Mouse (Mus musculus) heart, adult 2 months (tissue): Measurements from ENCODE around the gene Slc4a10. TPM values are rescaled to one million over a fixed set of nuclear protein-coding genes. Genes with fewer than 3 reads are reported as not detected.

Source experiments
- DNase-seq, 2 experiments: peaks; one replicate each; pipeline ENCODE4 v3.0.0; 2021
- H3K27ac ChIP-seq: fragments of 200-600 bp; 2 replicates; pipeline ENCODE4 v1.8.1; 2022
- H3K27me3 ChIP-seq: fragments of 200-500 bp; 2 replicates; pipeline ENCODE4 v1.6.1; 2012; ENCODE audit warnings: mild to moderate bottlenecking, low read length, inconsistent platforms, mixed read lengths; ENCODE audit not compliant: control insufficient read depth, insufficient read depth
- H3K36me3 ChIP-seq: fragments of 200-500 bp; 2 replicates; pipeline ENCODE4 v1.6.1; 2012; ENCODE audit warnings: low read length, inconsistent platforms; ENCODE audit not compliant: control insufficient read depth, insufficient read depth
- H3K4me1 ChIP-seq: fragments of 200-500 bp; 2 replicates; pipeline ENCODE4 v1.6.1; 2011; ENCODE audit warnings: low read length; ENCODE audit not compliant: control insufficient read depth, insufficient read depth
- H3K4me3 ChIP-seq: fragments of 200-600 bp; 2 replicates; pipeline ENCODE4 v1.8.1; 2022
- H3K79me2 ChIP-seq: fragments of 200-500 bp; replicated peaks from 2 replicates; pipeline ENCODE4 v1.6.1; 2012; ENCODE audit warnings: mild to moderate bottlenecking, inconsistent platforms, low read length, moderate library complexity, mixed read lengths; ENCODE audit not compliant: control insufficient read depth, insufficient read depth
- H3K9ac ChIP-seq: fragments of 200-500 bp; 2 replicates; pipeline ENCODE4 v1.6.1; 2012; ENCODE audit warnings: low read depth, mild to moderate bottlenecking, control low read depth, inconsistent platforms, low read length, mixed read lengths
- CTCF ChIP-seq: fragments of 200-600 bp; IDR thresholded peaks from 2 replicates; pipeline ENCODE4 v1.8.1; 2022; ENCODE audit warnings: antibody characterized with exemption, mild to moderate bottlenecking, moderate library complexity
- EP300 ChIP-seq: fragments of 200-500 bp; IDR thresholded peaks from 2 replicates; pipeline ENCODE4 v1.6.1; 2011; ENCODE audit warnings: low read depth, low read length, control low read depth; ENCODE audit not compliant: insufficient read depth
- POLR2A ChIP-seq: fragments of 200-500 bp; IDR thresholded peaks from 2 replicates; pipeline ENCODE4 v1.6.1; 2011; ENCODE audit warnings: mild to moderate bottlenecking, low read depth, low read length, control low read depth; ENCODE audit not compliant: insufficient read depth
- WGBS: fragments of 180-500 bp; shearing (Covaris S2); methylation state at CpG from one replicate; pipeline ENCODE4 v1.1.7; 2018; 5-methylcytosine and 5-hydroxymethylcytosine counted together
- intact Hi-C: fragments of 180-260 bp; cut with DNase I; formaldehyde crosslinking; loops from one replicate; pipeline ENCODE4 v1.15.1; 2025
- polyA plus RNA-seq: library from polyadenylated mRNA; depleted of rRNA; stranded (reverse); fragments of >200 nt; gene quantifications from 2 replicates; pipeline ENCODE4 v1.2.3, GENCODE M21; 2012
- total RNA-seq, 2 experiments: library from RNA; stranded (reverse); gene quantifications; 2 replicates each; pipeline ENCODE4 v1.2.3; 2021

Slc4a10 gene
- total and polyA plus RNA-seq, 3 experiments, result 0.04 TPM; not detected in 2

- WGBS, result 63% methylated on average over 6 of the region's 6 CpGs
- H3K9ac ChIP-seq, result no peak overlapping the region
- no peaks in the 10 kb centered on the region for H3K4me1 ChIP-seq
- no peak overlapping the region for H3K4me3 ChIP-seq
- no peak for DNase-seq
- TF ChIP-seq EP300, result no peak
- no peak for TF ChIP-seq POLR2A
- TF ChIP-seq CTCF, result no peak
- no peaks in the 10 kb centered on the region for H3K36me3 ChIP-seq
- intact Hi-C loops, result no loop called here
- no peaks in the 10 kb centered on the region for H3K79me2 ChIP-seq
- H3K27me3 ChIP-seq, result no peaks in the 10 kb centered on the region
- H3K27ac ChIP-seq, result no peak overlapping the region
Observed at GRCm38 (mm10) chr2:62360872-62361271, 314.6 kb downstream of the Slc4a10 start.

- DNase-seq, result no peak
- no peaks in the 10 kb centered on the region for H3K27me3 ChIP-seq
- no peaks in the 10 kb centered on the region for H3K4me1 ChIP-seq
- no peak overlapping the region for H3K4me3 ChIP-seq
- intact Hi-C loops, result no loop called here
- H3K79me2 ChIP-seq, result no peaks in the 10 kb centered on the region
- TF ChIP-seq POLR2A, result no peak
- TF ChIP-seq EP300, result no peak
- no peak for TF ChIP-seq CTCF
- H3K9ac ChIP-seq, result no peak overlapping the region
- 51% methylated on average over 3 of the region's 3 CpGs for WGBS
- H3K36me3 ChIP-seq, result no peaks in the 10 kb centered on the region
- H3K27ac ChIP-seq, result no peak overlapping the region
Observed at GRCm38 (mm10) chr2:62361514-62361913, 315.3 kb downstream of the Slc4a10 start.

- TF ChIP-seq POLR2A (no peak), CTCF (no peak), EP300 (no peak)
- no peak overlapping the region for H3K27ac ChIP-seq
- no peaks in the 10 kb centered on the region for H3K27me3 ChIP-seq
- H3K36me3 ChIP-seq, result no peaks in the 10 kb centered on the region
- no peak overlapping the region for H3K9ac ChIP-seq
- H3K4me1 ChIP-seq, result no peaks in the 10 kb centered on the region
- H3K79me2 ChIP-seq, result no peaks in the 10 kb centered on the region
- DNase-seq, result no peak
- 84% methylated on average over 9 of the region's 9 CpGs for WGBS
- no peak overlapping the region for H3K4me3 ChIP-seq
- intact Hi-C loops, result no loop called here
Observed at GRCm38 (mm10) chr2:62362211-62362610, 315.9 kb downstream of the Slc4a10 start.

GRCm38 (mm10) chr2:62363606-62364005 lies 317.3 kb downstream of the Slc4a10 start:
- TF ChIP-seq EP300 (no peak), POLR2A (no peak), CTCF (no peak)
- Histone ChIP-seq H3K4me3 (no peak overlapping the region), H3K4me1 (no peaks in the 10 kb centered on the region), H3K9ac (no peak overlapping the region), H3K27me3 (no peaks in the 10 kb centered on the region), H3K79me2 (no peaks in the 10 kb centered on the region), H3K27ac (no peak overlapping the region), H3K36me3 (no peaks in the 10 kb centered on the region)
- DNase-seq, result no peak
- 41% methylated on average over 4 of the region's 4 CpGs for WGBS
- intact Hi-C loops, result no loop called here

GRCm38 (mm10) chr2:62368349-62369053 lies 322.2 kb downstream of the Slc4a10 start:
- intact Hi-C loops, result no loop called here
- H3K4me1 ChIP-seq, result no peaks in the 10 kb centered on the region
- no peak for DNase-seq
- H3K27me3 ChIP-seq, result no peaks in the 10 kb centered on the region
- H3K9ac ChIP-seq, result no peak overlapping the region
- H3K27ac ChIP-seq, result no peak overlapping the region
- no peak for TF ChIP-seq EP300
- TF ChIP-seq CTCF, result no peak
- TF ChIP-seq POLR2A, result no peak
- 69% methylated on average over 5 of the region's 5 CpGs for WGBS
- H3K4me3 ChIP-seq, result no peak overlapping the region
- H3K79me2 ChIP-seq, result no peaks in the 10 kb centered on the region
- H3K36me3 ChIP-seq, result no peaks in the 10 kb centered on the region

GRCm38 (mm10) chr2:62370048-62370447 lies 323.8 kb downstream of the Slc4a10 start:
- WGBS, result 60% methylated on average over 2 of the region's 2 CpGs
- Histone ChIP-seq H3K4me3 (no peak overlapping the region), H3K27me3 (no peaks in the 10 kb centered on the region), H3K4me1 (no peaks in the 10 kb centered on the region), H3K9ac (no peak overlapping the region), H3K36me3 (no peaks in the 10 kb centered on the region), H3K27ac (no peak overlapping the region), H3K79me2 (no peaks in the 10 kb centered on the region)
- intact Hi-C loops, result no loop called here
- DNase-seq, result no peak
- TF ChIP-seq CTCF (no peak), EP300 (no peak), POLR2A (no peak)
